19 mouse cellular contexts compared by ENCODE assay signal in the genomic region with DNA sequence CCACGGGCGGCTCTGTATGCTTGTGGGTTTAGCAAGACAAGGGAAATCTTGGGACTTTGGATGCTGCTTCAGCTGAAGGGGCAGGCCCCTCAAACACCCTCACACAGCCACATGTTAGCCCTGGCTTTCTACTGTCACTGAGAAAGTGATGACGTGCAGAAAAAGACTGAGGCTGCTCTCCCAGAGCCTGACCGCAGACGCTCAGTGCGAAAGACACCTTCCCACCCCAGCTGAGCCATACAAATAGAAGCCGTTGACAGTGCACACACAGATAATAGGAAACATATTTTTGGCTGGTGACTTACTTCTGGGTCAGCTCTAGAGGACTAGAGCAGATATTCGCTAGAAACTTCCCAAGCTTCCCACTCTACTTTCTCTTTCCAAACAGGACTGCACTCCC.
DNase-seq lines count a peak whose midpoint lies in the region; ATAC-seq and TF ChIP-seq lines count a peak whose summit lies in the region.
"Had no signal": no experiment of that assay in that cellular context is flagged by ENCODE, and none has a peak within 500 bp of the region (broad histone marks: within the 10 kb centered on the region; RNA-seq: fewer than 3 reads in every experiment).

No protein-coding gene starts in this region.

- H3K4me1 ChIP-seq in heart, embryonic 12.5 days (replicated peaks): 0 out of 2 replicates have a peak, but pooled peaks cover 6% of the 10 kb centered on the region
- H3K4me1 ChIP-seq in heart, embryonic 16.5 days (ENCODE audit: control insufficient read depth, insufficient read depth, low read length): peaks cover 8% of the 10 kb centered on the region; the same call in 1 of the 2 replicates
- no peaks in the 10 kb centered on the region for H3K4me1 ChIP-seq in embryonic facial prominence, embryonic 15.5 days
- H3K4me1 ChIP-seq: forebrain, embryonic 13.5 days; hindbrain, embryonic 15.5 days; kidney, embryonic 15.5 days had no signal

- H3K4me3 ChIP-seq in heart, embryonic 12.5 days: no peak overlapping the region
- H3K4me3 ChIP-seq in heart, embryonic 16.5 days (ENCODE audit: low read length): peak overlapping the region; percentile 18
- H3K4me3 ChIP-seq in embryonic facial prominence, embryonic 15.5 days (replicated peaks): no peak overlapping the region
- no peak overlapping the region for H3K4me3 ChIP-seq in layer of hippocampus, adult 2 months
- H3K4me3 ChIP-seq: forebrain, embryonic 13.5 days; hindbrain, embryonic 15.5 days; kidney, embryonic 15.5 days had no signal

- TF ChIP-seq CTCF in layer of hippocampus, adult 2 months (conservative IDR thresholded peaks at IDR 0.05): no peak

- intact Hi-C loops in heart, postnatal 36 days (cut with DNase I): no loop called here
- intact Hi-C loops in heart, postnatal 25 days (cut with DNase I): no loop called here

- H3K9me3 ChIP-seq in heart, embryonic 12.5 days (replicated peaks): 0 out of 2 replicates have a peak, but pooled peaks cover 3% of the 10 kb centered on the region
- H3K9me3 ChIP-seq in heart, embryonic 16.5 days (replicated peaks; ENCODE audit: control insufficient read depth, low read length): peaks cover 6% of the 10 kb centered on the region; the same call in 1 of the 2 replicates
- no peaks in the 10 kb centered on the region for H3K9me3 ChIP-seq in embryonic facial prominence, embryonic 15.5 days (replicated peaks)
- H3K9me3 ChIP-seq: forebrain, embryonic 13.5 days; hindbrain, embryonic 15.5 days; kidney, embryonic 15.5 days had no signal

- no peak for DNase-seq in heart, postnatal 36 days
- no peak for DNase-seq in heart, postnatal 25 days (ENCODE audit: low spot score)
- peak; percentile 7 for DNase-seq in heart, postnatal 4 days
- no peak for DNase-seq in layer of hippocampus, adult 2 months (ENCODE audit: low spot score in 2 of 2)
- DNase-seq: adrenal gland, adult 2 months; adrenal gland, postnatal 25 days; cerebellum, adult 18-20 months; cerebellum, adult 9-11 months; cerebellum, postnatal 36 days; forebrain, postnatal 0 days; gastrocnemius, postnatal 14 days; kidney, adult 2 months had no signal

- no peaks in the 10 kb centered on the region for H3K27me3 ChIP-seq in heart, embryonic 12.5 days (replicated peaks)
- H3K27me3 ChIP-seq in heart, embryonic 16.5 days (ENCODE audit: control insufficient read depth, insufficient read depth, low read length): no peaks in the 10 kb centered on the region
- H3K27me3 ChIP-seq in embryonic facial prominence, embryonic 15.5 days: no peaks in the 10 kb centered on the region
- H3K27me3 ChIP-seq: forebrain, embryonic 13.5 days; hindbrain, embryonic 15.5 days; kidney, embryonic 15.5 days had no signal

- no peak overlapping the region; the same call in 1 of the 2 replicates for H3K27ac ChIP-seq in heart, embryonic 12.5 days (ENCODE audit: poor library complexity, severe bottlenecking)
- peak overlapping the region; percentile 16; the same call in 1 of the 2 replicates for H3K27ac ChIP-seq in heart, embryonic 16.5 days (ENCODE audit: low read length)
- H3K27ac ChIP-seq in embryonic facial prominence, embryonic 15.5 days (replicated peaks): no peak overlapping the region
- no peak overlapping the region for H3K27ac ChIP-seq in layer of hippocampus, adult 2 months
- H3K27ac ChIP-seq: forebrain, embryonic 13.5 days; hindbrain, embryonic 15.5 days; kidney, embryonic 15.5 days had no signal

- no peak overlapping the region for H3K9ac ChIP-seq in heart, embryonic 12.5 days
- no peak overlapping the region for H3K9ac ChIP-seq in heart, embryonic 16.5 days (ENCODE audit: low read length)
- H3K9ac ChIP-seq in embryonic facial prominence, embryonic 15.5 days: no peak overlapping the region
- H3K9ac ChIP-seq: forebrain, embryonic 13.5 days; forebrain, postnatal 0 days; hindbrain, embryonic 15.5 days; kidney, embryonic 15.5 days had no signal

- H3K36me3 ChIP-seq in heart, embryonic 12.5 days: no peaks in the 10 kb centered on the region
- no peaks in the 10 kb centered on the region for H3K36me3 ChIP-seq in heart, embryonic 16.5 days (ENCODE audit: control insufficient read depth, insufficient read depth)
- no peaks in the 10 kb centered on the region for H3K36me3 ChIP-seq in embryonic facial prominence, embryonic 15.5 days
- H3K36me3 ChIP-seq: hindbrain, embryonic 15.5 days; kidney, embryonic 15.5 days had no signal

- peak overlapping the region; percentile 22 for H3K4me2 ChIP-seq in heart, embryonic 12.5 days
- peak overlapping the region; percentile 40 for H3K4me2 ChIP-seq in heart, embryonic 16.5 days (ENCODE audit: low read depth, low read length)
- no peak overlapping the region for H3K4me2 ChIP-seq in embryonic facial prominence, embryonic 15.5 days (replicated peaks)
- H3K4me2 ChIP-seq: forebrain, embryonic 13.5 days; hindbrain, embryonic 15.5 days; kidney, embryonic 15.5 days had no signal

- peak; percentile 51 for ATAC-seq in heart, embryonic 12.5 days (ENCODE audit: insufficient number of reproducible peaks, low FRiP score)
- ATAC-seq in heart, embryonic 16.5 days (replicated peaks; ENCODE audit: extremely low read depth, insufficient read depth, low FRiP score): peak; percentile 81
- peak; percentile 57; the same call in 1 of the 2 replicates for ATAC-seq in embryonic facial prominence, embryonic 15.5 days (ENCODE audit: insufficient number of reproducible peaks, low FRiP score, low TSS enrichment, low read depth)
- ATAC-seq: forebrain, embryonic 13.5 days; forebrain, postnatal 0 days; intestine, embryonic 16.5 days had no signal

- WGBS in heart, embryonic 12.5 days: 39% methylated on average over 8 of the region's 8 CpGs
- 34% methylated on average over 8 of the region's 8 CpGs for WGBS in heart, embryonic 16.5 days
- WGBS in embryonic facial prominence, embryonic 15.5 days: 45% methylated on average over 8 of the region's 8 CpGs
